Mouse (Mus musculus) c-Kit-negative CD71-positive TER-119-positive erythroid progenitor cells, embryonic 14.5 days (primary cell): ENCODE data around the gene Ssh2.

Source experiments
- DNase-seq: peaks from one replicate; pipeline ENCODE4 v3.0.0-alpha.2; 2013; ENCODE audit warnings: low read depth, low spot score

Gene Ssh2

GRCm38 (mm10) chr11:77462283-77463100 lies 246.4 kb downstream of the Ssh2 start, which contains the start of gene Coro6:
Gene Coro6, plus strand, starts transcription at chr11:77462411.
- DNase-seq = no peak

GRCm38 (mm10) chr11:77463101-77463445 lies 247.0 kb downstream of the Ssh2 start:
- DNase-seq = no peak

GRCm38 (mm10) chr11:77463786-77464185 lies 247.7 kb downstream of the Ssh2 start:
- DNase-seq = no peak

GRCm38 (mm10) chr11:77464684-77465083 lies 248.6 kb downstream of the Ssh2 start:
- no peak for DNase-seq

GRCm38 (mm10) chr11:77465111-77465510 lies 249.0 kb downstream of the Ssh2 start:
- no peak for DNase-seq

GRCm38 (mm10) chr11:77466544-77466943 lies 250.5 kb downstream of the Ssh2 start:
- DNase-seq = no peak

GRCm38 (mm10) chr11:77467157-77467556 lies 251.1 kb downstream of the Ssh2 start:
- DNase-seq = no peak

- DNase-seq = no peak
Measured at GRCm38 (mm10) chr11:77467784-77468183, 251.7 kb downstream of the Ssh2 start.

- no peak for DNase-seq
Measured at GRCm38 (mm10) chr11:77468397-77468796, 252.3 kb downstream of the Ssh2 start.

- no peak for DNase-seq
Measured at GRCm38 (mm10) chr11:77471407-77471806, 255.3 kb downstream of the Ssh2 start.

GRCm38 (mm10) chr11:77472775-77473174 lies 256.7 kb downstream of the Ssh2 start:
- DNase-seq = no peak

- no peak for DNase-seq
Measured at GRCm38 (mm10) chr11:77476216-77476615, 260.1 kb downstream of the Ssh2 start.

- DNase-seq = no peak
Measured at GRCm38 (mm10) chr11:77476895-77477294, 260.8 kb downstream of the Ssh2 start.

GRCm38 (mm10) chr11:77483043-77483442 lies 267.0 kb downstream of the Ssh2 start:
- no peak for DNase-seq

- no peak for DNase-seq
Measured at GRCm38 (mm10) chr11:77483510-77484255, 267.6 kb downstream of the Ssh2 start.

- DNase-seq = no peak
Measured at GRCm38 (mm10) chr11:77485229-77485628, 269.1 kb downstream of the Ssh2 start.

GRCm38 (mm10) chr11:77486798-77487197 lies 270.7 kb downstream of the Ssh2 start:
- DNase-seq = no peak

GRCm38 (mm10) chr11:77488771-77489581 lies 272.9 kb downstream of the Ssh2 start:
- DNase-seq = no peak

- no peak for DNase-seq
Measured at GRCm38 (mm10) chr11:77489591-77490235, 273.6 kb downstream of the Ssh2 start, which contains the start of gene Ankrd13b. Gene Ankrd13b, minus strand, starts transcription at chr11:77489678.

- DNase-seq = no peak
Measured at GRCm38 (mm10) chr11:77490451-77490850, 274.4 kb downstream of the Ssh2 start.

- no peak for DNase-seq
Measured at GRCm38 (mm10) chr11:77491123-77491501, 275.0 kb downstream of the Ssh2 start.
